Mouse (Mus musculus) retina, postnatal 1 day (tissue): Measurements from ENCODE around the gene Olfr190.
"Not testable (repeated sequence)": the region's sequence is repeated elsewhere in the genome, so short reads cannot be mapped to it uniquely, and the experiment has no call there.

ENCODE experiments used
- DNase-seq: peaks from one replicate; pipeline ENCODE4 v3.0.0-alpha.2; 2012

Olfr190 gene

DNA sequence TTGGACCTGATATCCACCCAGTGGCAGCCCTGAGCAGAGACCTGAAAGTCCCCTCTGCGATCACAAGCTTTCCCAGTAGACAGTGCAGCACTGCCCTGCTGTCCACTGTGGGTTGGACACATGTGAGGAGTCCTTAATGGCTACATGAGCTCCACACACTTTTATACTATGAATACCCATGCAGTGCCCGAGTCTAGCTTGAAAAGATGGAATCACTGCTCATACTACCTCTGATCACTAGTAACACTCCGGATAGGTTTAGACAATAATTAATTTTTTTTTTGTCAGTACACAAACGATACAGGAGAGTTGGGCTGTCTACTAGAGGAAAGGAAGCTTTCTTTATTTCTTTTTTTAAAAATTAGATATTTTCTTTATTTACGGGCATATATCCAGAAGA, at the start of gene Olfr190:
Gene Olfr190 (minus strand): TSS at position 101 of the 400 bp plus-strand sequence.
- DNase-seq, result no peak

DNA sequence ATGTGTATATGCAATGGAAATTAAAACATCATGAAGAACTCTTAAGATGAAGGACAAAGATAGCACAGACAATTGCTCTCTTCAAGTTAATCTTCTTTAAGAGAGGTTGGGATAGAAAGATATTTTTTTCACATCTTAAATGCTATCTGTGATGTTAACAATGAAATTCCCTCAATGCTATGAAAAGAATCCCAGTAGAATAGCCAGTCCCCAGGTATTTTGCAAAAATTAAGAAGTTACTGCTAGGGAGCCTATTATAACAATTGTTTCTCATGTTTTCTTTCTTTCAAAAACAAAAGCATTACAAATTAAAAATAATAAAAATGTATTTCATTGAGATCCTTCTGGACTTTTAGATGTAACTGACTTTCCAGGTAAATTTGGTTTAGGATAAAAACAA, 43.2 kb upstream of the Olfr190 start, which contains the start of gene Olfr194:
Gene Olfr194 (minus strand): TSS at position 101 of the 400 bp plus-strand sequence.
- DNase-seq, result no peak

DNA sequence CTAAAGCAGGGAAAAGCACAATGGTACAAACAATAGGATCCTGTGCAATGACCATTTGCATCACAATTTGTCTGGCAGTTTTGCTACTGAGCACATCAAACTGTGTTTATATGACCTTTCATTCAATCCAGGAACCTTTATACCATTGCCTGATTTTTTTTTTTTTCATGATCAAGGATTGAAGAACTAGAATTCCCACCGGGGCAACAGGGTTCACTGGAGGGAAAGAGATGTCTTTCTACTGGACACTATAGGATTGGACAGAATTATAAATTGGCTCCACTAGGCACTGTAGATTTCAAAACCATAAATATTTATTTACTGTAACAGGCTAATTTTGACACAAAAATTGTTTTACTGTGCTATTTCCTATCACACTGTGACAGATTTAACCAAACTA, 34.0 kb upstream of the Olfr190 start, which contains the start of gene Olfr193:
Gene Olfr193 (minus strand): TSS at position 101 of the 400 bp plus-strand sequence.
- DNase-seq, result no peak

DNA sequence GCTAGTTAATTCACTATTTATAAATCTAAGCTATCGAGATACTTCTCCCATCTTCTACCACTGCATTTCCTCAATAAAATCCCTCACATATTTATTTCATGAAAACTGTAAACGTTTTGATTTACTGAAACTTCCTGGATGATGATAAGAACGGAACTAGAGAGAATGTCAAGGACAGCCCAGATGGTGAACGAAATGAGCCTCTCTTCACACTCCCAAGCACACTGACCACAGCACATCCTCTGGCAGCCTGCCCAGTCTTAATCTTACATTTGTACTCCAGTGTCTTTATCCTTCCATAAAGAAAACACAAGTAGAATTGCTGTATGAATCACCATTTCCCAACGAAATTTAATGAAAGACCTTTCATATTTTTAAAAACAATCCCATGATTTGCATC, 30.7 kb upstream of the Olfr190 start:
- not testable (repeated sequence) for DNase-seq

GRCm38 (mm10) chr16:59105312-59105711, 27.5 kb upstream of the Olfr190 start:
- no peak for DNase-seq

DNA sequence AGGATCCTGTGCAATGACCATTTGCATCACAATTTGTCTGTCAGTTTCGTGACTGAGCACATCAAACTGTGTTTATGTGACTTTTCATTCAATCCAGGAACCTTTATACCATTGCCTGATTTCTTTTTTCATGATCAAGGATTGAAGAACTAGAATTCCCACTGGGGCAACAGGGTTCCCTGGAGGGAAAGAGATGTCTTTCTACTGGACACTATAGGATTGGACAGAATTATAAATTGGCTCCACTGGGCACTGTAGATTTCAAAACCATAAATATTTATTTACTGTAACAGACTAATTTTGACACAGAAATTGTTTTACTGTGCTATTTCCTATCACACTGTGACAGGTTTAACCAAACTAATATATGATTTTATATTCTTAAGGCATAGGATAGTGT, 11.9 kb upstream of the Olfr190 start, which contains the start of gene Olfr191:
Gene Olfr191 (minus strand): TSS at position 101 of the 400 bp plus-strand sequence.
- DNase-seq, result not testable (repeated sequence)

DNA sequence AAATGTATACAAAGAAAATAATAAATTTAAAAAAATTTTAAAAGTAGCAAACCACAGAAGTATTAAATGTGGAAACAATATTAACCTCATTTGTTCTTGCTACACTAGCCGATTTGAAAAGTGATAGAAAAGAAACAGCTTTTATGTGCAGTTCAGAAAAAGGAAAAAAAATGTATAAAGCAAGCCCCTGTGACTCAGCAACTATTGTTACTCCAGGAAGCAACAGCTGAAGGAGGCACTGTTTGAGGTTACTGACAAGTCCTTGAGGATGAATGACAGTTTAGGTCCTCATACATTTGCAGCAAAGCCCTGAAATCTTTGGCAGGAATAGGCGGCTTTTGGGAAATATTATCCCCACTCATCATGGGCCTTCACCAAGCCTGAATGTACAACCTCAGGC, 3.3 kb upstream of the Olfr190 start:
- DNase-seq, result not testable (repeated sequence)

GRCm38 (mm10) chr16:59073520-59073919, 4.3 kb downstream of the Olfr190 start:
- no peak for DNase-seq

DNA sequence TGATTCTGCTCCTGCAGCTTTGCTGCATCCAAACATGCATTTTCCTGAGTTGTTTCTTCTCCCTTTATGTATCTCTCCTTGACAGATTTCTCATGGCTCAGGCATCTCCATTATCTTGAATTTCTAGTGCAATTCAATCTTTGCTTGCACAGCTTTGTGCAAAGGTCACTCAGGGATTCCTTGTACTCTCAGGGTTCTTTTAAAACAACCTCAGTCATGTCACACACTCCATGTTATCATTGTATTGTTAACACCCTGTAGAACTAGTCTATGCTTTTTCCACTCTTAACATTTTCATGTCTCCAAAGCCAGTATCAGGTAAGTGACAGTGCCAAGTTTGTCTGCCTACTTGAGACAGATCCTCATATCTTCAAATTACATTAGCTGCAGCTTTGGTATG, 6.0 kb downstream of the Olfr190 start:
- no peak for DNase-seq

DNA sequence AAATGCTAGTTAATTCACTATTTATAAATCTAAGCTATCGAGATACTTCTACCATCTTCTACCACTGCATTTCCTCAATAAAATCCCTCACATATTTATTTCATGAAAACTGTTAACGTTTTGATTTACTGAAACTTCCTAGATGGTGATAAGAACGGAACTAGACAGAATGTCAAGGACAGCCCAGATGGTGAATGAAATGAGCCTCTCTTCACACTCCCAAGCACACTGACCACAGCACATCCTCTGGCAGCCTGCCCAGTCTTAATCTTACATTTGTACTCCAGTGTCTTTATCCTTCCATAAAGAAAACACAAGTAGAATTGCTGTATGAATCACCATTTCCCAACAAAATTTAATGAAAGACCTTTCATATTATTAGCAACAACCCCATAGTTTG, 15.4 kb downstream of the Olfr190 start:
- not testable (repeated sequence) for DNase-seq

- not testable (repeated sequence) for DNase-seq
Measured at GRCm38 (mm10) chr16:59049286-59049685, 28.5 kb downstream of the Olfr190 start.

DNA sequence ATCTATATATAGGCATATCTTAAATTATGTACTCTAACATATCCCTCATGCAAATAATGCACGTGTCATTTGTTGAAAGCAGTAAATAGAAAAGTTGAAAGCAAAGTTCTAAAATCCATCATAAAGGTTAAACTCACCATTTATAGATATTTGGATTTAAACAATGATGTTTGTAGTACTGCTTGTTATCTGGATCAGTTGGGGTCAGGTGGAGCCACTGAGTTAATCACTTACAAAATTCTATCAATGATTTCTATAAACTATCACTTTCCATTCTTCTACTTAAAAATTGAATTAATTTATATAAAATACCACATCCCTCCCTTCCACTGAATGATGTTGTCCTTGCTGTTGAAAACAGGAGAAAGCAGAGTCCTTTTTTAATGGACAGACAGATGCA, 28.9 kb downstream of the Olfr190 start:
- DNase-seq, result no peak

DNA sequence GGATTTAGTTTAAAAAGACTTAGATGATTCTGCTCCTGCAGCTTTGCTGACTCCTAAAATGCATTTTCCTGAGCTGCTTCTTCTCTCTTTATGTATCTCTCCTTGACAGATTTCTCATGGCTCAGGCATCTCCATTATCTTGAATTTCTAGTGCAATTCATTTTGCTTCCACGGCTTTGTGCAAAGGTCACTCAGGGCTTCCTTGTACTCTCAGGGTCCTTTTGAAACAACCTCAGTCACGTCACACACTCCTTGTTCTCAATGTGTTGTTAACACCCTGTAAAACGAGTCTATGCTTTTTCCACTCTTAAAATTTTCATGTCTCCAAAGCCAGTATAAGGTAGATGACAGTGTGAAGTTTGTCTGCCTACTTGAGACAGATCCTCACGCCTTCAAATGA, 30.2 kb downstream of the Olfr190 start:
- DNase-seq, result no peak

DNA sequence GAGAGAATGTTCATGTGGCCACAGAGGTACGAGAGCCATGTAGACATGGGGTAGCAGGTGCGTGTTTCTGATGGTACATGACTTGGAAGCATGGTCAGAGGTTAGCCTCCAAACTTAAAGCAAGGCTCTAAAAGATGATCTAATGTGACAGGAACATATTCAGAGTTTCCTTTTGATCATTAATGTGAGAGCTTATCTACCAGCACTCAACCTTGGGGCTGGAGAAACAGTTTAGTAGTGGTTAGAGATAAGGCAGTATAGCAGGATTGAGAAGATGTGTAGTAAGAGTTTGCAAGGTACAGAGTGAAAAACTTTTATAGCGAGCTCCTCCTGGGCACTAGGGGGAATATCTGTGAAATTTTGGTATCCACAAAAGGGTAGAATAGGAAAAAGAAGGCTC, 32.0 kb downstream of the Olfr190 start:
- no peak for DNase-seq

DNA sequence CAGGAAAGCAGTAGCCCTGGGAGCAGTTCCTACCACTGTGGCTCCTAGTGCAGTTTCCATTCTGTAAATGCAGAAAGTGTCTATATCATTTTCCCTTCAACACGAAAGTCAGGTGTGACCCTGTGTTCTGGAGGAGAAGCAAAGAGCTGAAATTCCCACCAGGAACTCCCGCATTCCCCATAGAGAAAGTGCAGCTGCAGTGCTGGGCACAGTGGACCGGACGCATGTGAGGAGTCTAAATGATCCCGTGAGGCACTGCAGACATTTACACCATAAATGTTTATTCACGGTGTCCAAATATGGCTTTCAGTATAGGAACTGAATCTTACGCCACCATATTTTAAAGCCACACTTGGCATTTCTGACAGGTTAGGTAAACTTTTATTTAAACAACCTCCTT, 38.1 kb downstream of the Olfr190 start, which contains the start of gene Olfr187:
Gene Olfr187 (minus strand): TSS at position 58 of the 400 bp plus-strand sequence.
- DNase-seq, result no peak

GRCm38 (mm10) chr16:59030191-59030590, 47.6 kb downstream of the Olfr190 start, which contains the start of gene Olfr186:
TSS of gene Olfr186 (minus strand) at chr16:59030291.
- no peak for DNase-seq
